Mouse (Mus musculus): Measurements from ENCODE around the gene Ankrd36. TPM values are rescaled to one million over a fixed set of nuclear protein-coding genes. Genes with fewer than 3 reads are reported as not detected.
A peak's percentile ranks its signal among the peaks of the same experiment; 100 is the strongest.

The Ankrd36 gene
- polyA plus RNA-seq, 1 experiment from 2014 or later, result not detected

DNA sequence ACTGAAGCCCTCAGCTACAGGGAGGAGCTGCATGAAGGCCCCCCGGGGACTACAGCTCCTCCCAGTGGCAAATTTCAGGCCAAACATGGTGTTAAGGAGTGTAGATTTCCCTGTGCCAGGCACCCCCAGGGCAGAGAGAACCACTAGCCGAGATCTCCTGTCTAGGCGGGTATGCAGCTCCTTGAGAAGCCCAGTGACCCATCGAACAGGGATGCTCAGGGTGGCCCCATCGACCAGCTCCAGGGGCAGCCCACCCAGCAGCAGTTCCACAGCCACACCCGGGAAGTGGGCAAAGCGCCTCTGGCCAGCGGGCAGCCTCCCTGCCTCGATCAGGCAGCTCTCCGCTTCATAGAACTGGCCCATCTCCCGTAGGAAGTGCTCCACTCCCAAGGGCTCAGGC lies 146.8 kb downstream of the Ankrd36 start:
- Histone ChIP-seq H3K4me2 (ENCODE audit: low read length) (no peak overlapping the region), H3K9me3 (ENCODE audit: control insufficient read depth, low read length) (no peaks in the 10 kb centered on the region), H3K36me3 (ENCODE audit: control insufficient read depth, insufficient read depth, low read length) (peaks cover 54% of the 10 kb centered on the region), H3K4me3 (ENCODE audit: low read depth, low read length) (no peak overlapping the region), H3K27ac (ENCODE audit: low read depth) (no peak overlapping the region), H3K27me3 (replicated peaks; ENCODE audit: control insufficient read depth, insufficient read depth, low read length) (no peaks in the 10 kb centered on the region), H3K4me1 (replicated peaks; ENCODE audit: control insufficient read depth, insufficient read depth, low read length) (no peaks in the 10 kb centered on the region), H3K9ac (ENCODE audit: low read length) (no peak overlapping the region)
- no peak for ATAC-seq (replicated peaks; ENCODE audit: low FRiP score, low TSS enrichment, low read depth)
- DNase-seq (ENCODE audit: low spot score), result no peak
- WGBS, result 89% methylated on average over 11 of the region's 11 CpGs

- Histone ChIP-seq H3K4me2 (ENCODE audit: low read length) (no peak overlapping the region), H3K27me3 (replicated peaks; ENCODE audit: control insufficient read depth, insufficient read depth, low read length) (no peaks in the 10 kb centered on the region), H3K4me3 (ENCODE audit: low read depth, low read length) (no peak overlapping the region), H3K9ac (ENCODE audit: low read length) (no peak overlapping the region), H3K9me3 (ENCODE audit: control insufficient read depth, low read length) (0 out of 2 replicates have a peak, but pooled peaks cover 1% of the 10 kb centered on the region), H3K27ac (ENCODE audit: low read depth) (no peak overlapping the region), H3K36me3 (ENCODE audit: control insufficient read depth, insufficient read depth, low read length) (peaks cover 57% of the 10 kb centered on the region), H3K4me1 (replicated peaks; ENCODE audit: control insufficient read depth, insufficient read depth, low read length) (no peaks in the 10 kb centered on the region)
- DNase-seq (ENCODE audit: low spot score) (no peak), ATAC-seq (replicated peaks; ENCODE audit: low FRiP score, low TSS enrichment, low read depth) (no peak)
- 92% methylated on average over 34 of the region's 34 CpGs for WGBS
Measured at GRCm38 (mm10) chr11:5716938-5717705, 147.6 kb downstream of the Ankrd36 start.

DNA sequence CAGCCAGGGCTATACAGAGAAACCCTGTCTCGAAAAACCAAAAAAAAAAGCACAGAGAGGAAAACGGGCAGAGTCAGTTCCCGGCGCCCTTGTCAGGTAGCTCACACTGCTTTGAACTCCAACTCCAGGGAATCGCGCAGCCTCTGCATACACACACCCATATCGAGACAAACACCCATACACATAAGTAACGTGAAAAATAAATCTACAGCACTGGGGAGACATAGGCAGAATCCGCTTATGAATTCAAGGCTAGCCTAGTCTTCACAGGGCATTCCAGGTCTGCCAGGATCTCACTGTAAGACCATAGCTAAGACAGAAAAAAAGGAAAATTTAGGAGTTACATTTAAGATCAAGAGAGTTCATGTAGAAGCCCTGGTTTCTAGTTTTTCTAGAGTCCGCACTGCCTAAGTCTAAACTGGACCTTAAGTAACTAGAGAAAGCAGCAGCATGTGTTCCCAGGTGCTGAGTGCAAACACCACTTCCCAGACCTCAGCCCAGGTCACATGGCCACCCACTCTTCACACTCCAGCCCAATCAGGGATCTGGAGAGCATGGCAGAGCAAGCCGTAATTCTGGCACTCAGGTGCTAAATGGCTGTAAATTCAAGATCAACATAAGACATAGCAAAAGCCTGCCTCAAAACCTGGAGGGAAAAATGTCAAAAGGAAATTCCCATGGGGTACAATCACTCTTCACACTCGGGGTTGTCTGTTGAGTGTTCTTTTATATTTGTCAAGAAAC lies 149.3 kb downstream of the Ankrd36 start:
- no peaks in the 10 kb centered on the region for H3K27me3 ChIP-seq (replicated peaks; ENCODE audit: control insufficient read depth, insufficient read depth, low read length)
- H3K27ac ChIP-seq (ENCODE audit: low read depth), result no peak overlapping the region
- no peak overlapping the region for H3K9ac ChIP-seq (ENCODE audit: low read length)
- H3K4me3 ChIP-seq (ENCODE audit: low read depth, low read length), result no peak overlapping the region
- DNase-seq (ENCODE audit: low spot score), result no peak
- no peak for ATAC-seq (replicated peaks; ENCODE audit: low FRiP score, low TSS enrichment, low read depth)
- WGBS, result 88% methylated on average over 12 of the region's 12 CpGs
- H3K9me3 ChIP-seq (ENCODE audit: control insufficient read depth, low read length), result 0 out of 2 replicates have a peak, but pooled peaks cover 2% of the 10 kb centered on the region
- H3K4me2 ChIP-seq (ENCODE audit: low read length), result no peak overlapping the region
- H3K4me1 ChIP-seq (replicated peaks; ENCODE audit: control insufficient read depth, insufficient read depth, low read length), result no peaks in the 10 kb centered on the region
- H3K36me3 ChIP-seq (ENCODE audit: control insufficient read depth, insufficient read depth, low read length), result peaks cover 60% of the 10 kb centered on the region

DNA sequence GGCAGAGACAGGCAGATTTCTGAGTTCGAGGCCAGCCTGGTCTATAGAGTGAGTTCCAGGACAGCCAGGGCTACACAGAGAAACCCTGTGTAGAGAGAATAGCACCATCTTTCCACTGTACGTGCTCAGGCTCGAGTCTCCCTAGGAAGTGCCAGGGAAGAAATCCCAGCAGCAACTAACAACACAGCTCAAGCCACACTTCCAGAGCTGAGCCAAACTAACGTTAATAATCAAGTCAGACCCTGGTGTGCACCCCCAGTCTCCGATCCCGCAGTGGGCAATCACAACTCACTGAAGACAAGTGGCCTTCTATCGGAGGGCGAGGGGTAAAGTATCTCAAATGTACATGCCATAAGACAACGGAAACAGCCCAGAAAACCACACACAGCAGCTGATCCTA lies 160.1 kb downstream of the Ankrd36 start:
- H3K27ac ChIP-seq (ENCODE audit: low read depth), result no peak overlapping the region
- no peak overlapping the region for H3K4me2 ChIP-seq (ENCODE audit: low read length)
- no peak overlapping the region for H3K4me3 ChIP-seq (ENCODE audit: low read depth, low read length)
- DNase-seq (ENCODE audit: low spot score) (no peak), ATAC-seq (replicated peaks; ENCODE audit: low FRiP score, low TSS enrichment, low read depth) (no peak)
- H3K27me3 ChIP-seq (replicated peaks; ENCODE audit: control insufficient read depth, insufficient read depth, low read length), result no peaks in the 10 kb centered on the region
- H3K9me3 ChIP-seq (ENCODE audit: control insufficient read depth, low read length), result no peaks in the 10 kb centered on the region
- 89% methylated on average over 9 of the region's 9 CpGs for WGBS
- H3K4me1 ChIP-seq (replicated peaks; ENCODE audit: control insufficient read depth, insufficient read depth, low read length), result 0 out of 2 replicates have a peak, but pooled peaks cover under 1% of the 10 kb centered on the region
- H3K9ac ChIP-seq (ENCODE audit: low read length), result no peak overlapping the region
- peaks cover under 1% of the 10 kb centered on the region; the same call in 1 of the 2 replicates for H3K36me3 ChIP-seq (ENCODE audit: control insufficient read depth, insufficient read depth, low read length)

DNA sequence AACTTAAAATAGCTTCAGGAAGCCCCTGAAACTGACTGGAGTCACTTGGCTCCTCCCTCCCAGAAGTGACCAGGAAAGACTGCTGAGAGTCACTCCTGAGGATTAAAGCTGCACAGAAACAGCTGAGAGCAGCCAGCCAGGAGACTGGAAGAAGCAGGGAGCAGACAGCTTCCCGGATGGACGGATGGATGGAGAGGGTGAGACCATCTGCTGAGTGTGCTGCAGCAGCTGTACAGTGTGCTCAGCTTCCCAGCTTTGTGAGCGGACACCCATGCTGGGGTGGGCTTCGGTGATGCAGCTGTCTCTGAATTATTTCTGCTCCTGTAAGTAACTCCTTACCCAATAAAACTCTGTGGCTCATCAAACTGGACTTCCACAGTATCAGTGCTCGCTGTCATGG lies 162.9 kb downstream of the Ankrd36 start:
- ATAC-seq (replicated peaks; ENCODE audit: low FRiP score, low TSS enrichment, low read depth), result no peak; the same call in 1 of the 2 replicates
- DNase-seq (ENCODE audit: low spot score), result no peak
- no peaks in the 10 kb centered on the region; the same call in 1 of the 2 replicates for H3K36me3 ChIP-seq (ENCODE audit: control insufficient read depth, insufficient read depth, low read length)
- H3K4me3 ChIP-seq (ENCODE audit: low read depth, low read length), result no peak overlapping the region
- no peak overlapping the region for H3K4me2 ChIP-seq (ENCODE audit: low read length)
- H3K27ac ChIP-seq (ENCODE audit: low read depth), result 0 out of 2 replicates have a peak overlapping the region, but pooled peaks have one; percentile 25
- no peaks in the 10 kb centered on the region for H3K9me3 ChIP-seq (ENCODE audit: control insufficient read depth, low read length)
- 67% methylated on average over 5 of the region's 5 CpGs for WGBS
- H3K4me1 ChIP-seq (replicated peaks; ENCODE audit: control insufficient read depth, insufficient read depth, low read length), result 0 out of 2 replicates have a peak, but pooled peaks cover 3% of the 10 kb centered on the region
- no peak overlapping the region for H3K9ac ChIP-seq (ENCODE audit: low read length)
- no peaks in the 10 kb centered on the region for H3K27me3 ChIP-seq (replicated peaks; ENCODE audit: control insufficient read depth, insufficient read depth, low read length)

- Histone ChIP-seq H3K4me2 (ENCODE audit: low read length) (no peak overlapping the region), H3K9me3 (ENCODE audit: control insufficient read depth, low read length) (no peaks in the 10 kb centered on the region), H3K27ac (ENCODE audit: low read depth) (no peak overlapping the region), H3K27me3 (replicated peaks; ENCODE audit: control insufficient read depth, insufficient read depth, low read length) (no peaks in the 10 kb centered on the region), H3K9ac (ENCODE audit: low read length) (no peak overlapping the region), H3K36me3 (ENCODE audit: control insufficient read depth, insufficient read depth, low read length) (no peaks in the 10 kb centered on the region; the same call in 1 of the 2 replicates), H3K4me3 (ENCODE audit: low read depth, low read length) (no peak overlapping the region), H3K4me1 (replicated peaks; ENCODE audit: control insufficient read depth, insufficient read depth, low read length) (0 out of 2 replicates have a peak, but pooled peaks cover 3% of the 10 kb centered on the region)
- 88% methylated on average over 4 of the region's 4 CpGs for WGBS
- ATAC-seq (replicated peaks; ENCODE audit: low FRiP score, low TSS enrichment, low read depth) (no peak), DNase-seq (ENCODE audit: low spot score) (no peak)
Measured at GRCm38 (mm10) chr11:5734323-5734722, 164.8 kb downstream of the Ankrd36 start.

GRCm38 (mm10) chr11:5737137-5737536 lies 167.7 kb downstream of the Ankrd36 start:
- Histone ChIP-seq H3K4me2 (ENCODE audit: low read length) (no peak overlapping the region), H3K4me1 (replicated peaks; ENCODE audit: control insufficient read depth, insufficient read depth, low read length) (0 out of 2 replicates have a peak, but pooled peaks cover 3% of the 10 kb centered on the region), H3K4me3 (ENCODE audit: low read depth, low read length) (no peak overlapping the region), H3K27ac (ENCODE audit: low read depth) (no peak overlapping the region), H3K36me3 (ENCODE audit: control insufficient read depth, insufficient read depth, low read length) (no peaks in the 10 kb centered on the region; the same call in 1 of the 2 replicates), H3K27me3 (replicated peaks; ENCODE audit: control insufficient read depth, insufficient read depth, low read length) (no peaks in the 10 kb centered on the region), H3K9ac (ENCODE audit: low read length) (no peak overlapping the region), H3K9me3 (ENCODE audit: control insufficient read depth, low read length) (no peaks in the 10 kb centered on the region)
- 84% methylated on average over 5 of the region's 5 CpGs for WGBS
- ATAC-seq (replicated peaks; ENCODE audit: low FRiP score, low TSS enrichment, low read depth) (no peak), DNase-seq (ENCODE audit: low spot score) (no peak)
